Mouse (Mus musculus) fibroblast of lung, adult 2 months (primary cell): ENCODE measurements at regions not wholly inside any gene's neighbourhood (a gene's known extent, or its start where the extent isn't known, plus 50 kb on each side); places are given as distances from the start of the nearest gene placed in this dataset.

ENCODE experiments used
- DNase-seq: peaks from one replicate; pipeline ENCODE4 v3.0.0-alpha.2; 2011; ENCODE audit warnings: low read depth

- no peak for DNase-seq
These were observed 446.3 kb downstream of the Glrx3 start for GRCm38 (mm10) chr7:137883701-137884100.

GRCm38 (mm10) chr7:137885146-137885545 is 447.7 kb downstream of the Glrx3 start:
- no peak for DNase-seq

GRCm38 (mm10) chr7:137888731-137889130 is 451.3 kb downstream of the Glrx3 start:
- DNase-seq, result no peak

- DNase-seq, result no peak
These were observed 469.1 kb downstream of the Glrx3 start for GRCm38 (mm10) chr7:137906424-137907060.

- DNase-seq, result no peak
These were observed 472.0 kb downstream of the Glrx3 start for GRCm38 (mm10) chr7:137909456-137909855.

- DNase-seq, result no peak
These were observed 476.2 kb downstream of the Glrx3 start for GRCm38 (mm10) chr7:137913551-137914105.

- DNase-seq, result no peak
These were observed 477.1 kb downstream of the Glrx3 start for GRCm38 (mm10) chr7:137914506-137914905.

- DNase-seq, result no peak
These were observed 478.9 kb downstream of the Glrx3 start for GRCm38 (mm10) chr7:137916351-137916750.

GRCm38 (mm10) chr7:137924464-137925167 is 472.9 kb downstream of the Tcerg1l start:
- no peak for DNase-seq

GRCm38 (mm10) chr7:137925656-137926055 is 471.9 kb downstream of the Tcerg1l start:
- no peak for DNase-seq

GRCm38 (mm10) chr7:137927371-137927770 is 470.2 kb downstream of the Tcerg1l start:
- DNase-seq, result no peak

GRCm38 (mm10) chr7:137930200-137930599 is 467.3 kb downstream of the Tcerg1l start:
- no peak for DNase-seq

GRCm38 (mm10) chr7:137935896-137936295 is 461.6 kb downstream of the Tcerg1l start:
- DNase-seq, result no peak

GRCm38 (mm10) chr7:137939116-137939515 is 458.4 kb downstream of the Tcerg1l start:
- no peak for DNase-seq

GRCm38 (mm10) chr7:137940084-137940483 is 457.4 kb downstream of the Tcerg1l start:
- no peak for DNase-seq

- DNase-seq, result no peak
These were observed 452.5 kb downstream of the Tcerg1l start for GRCm38 (mm10) chr7:137944991-137945390.

GRCm38 (mm10) chr7:137947424-137947823 is 450.1 kb downstream of the Tcerg1l start:
- no peak for DNase-seq

- no peak for DNase-seq
These were observed 440.2 kb downstream of the Tcerg1l start for GRCm38 (mm10) chr7:137957354-137957753.

GRCm38 (mm10) chr7:137957848-137958247 is 439.7 kb downstream of the Tcerg1l start:
- no peak for DNase-seq

GRCm38 (mm10) chr7:137963470-137964095 is 433.9 kb downstream of the Tcerg1l start:
- DNase-seq, result no peak

GRCm38 (mm10) chr7:137974705-137975104 is 422.8 kb downstream of the Tcerg1l start:
- DNase-seq, result no peak

GRCm38 (mm10) chr7:137977527-137977926 is 420.0 kb downstream of the Tcerg1l start:
- DNase-seq, result no peak

GRCm38 (mm10) chr7:137979361-137979760 is 418.2 kb downstream of the Tcerg1l start:
- DNase-seq, result no peak
